Mouse (Mus musculus) thymus, postnatal 10 days (tissue): Measurements from ENCODE around the gene Rrh.
"Not testable (repeated sequence)": the region's sequence is repeated elsewhere in the genome, so short reads cannot be mapped to it uniquely, and the experiment has no call there.

Experiments
- DNase-seq, 2 experiments: peaks; one replicate each; pipeline ENCODE4 v3.0.0; 2021; ENCODE audit warnings: low spot score in 2 of 2

The Rrh gene

GRCm38 (mm10) chr3:129782746-129783145, 39.6 kb downstream of the Rrh start:
- DNase-seq = no peak

- DNase-seq = no peak
Measured at GRCm38 (mm10) chr3:129781435-129781834, 41.0 kb downstream of the Rrh start.

GRCm38 (mm10) chr3:129771210-129771609, 51.2 kb downstream of the Rrh start:
- DNase-seq = no peak

GRCm38 (mm10) chr3:129766971-129767794, 55.2 kb downstream of the Rrh start:
- DNase-seq = no peak

GRCm38 (mm10) chr3:129766106-129766505, 56.3 kb downstream of the Rrh start:
- no peak for DNase-seq

- not testable (repeated sequence) for DNase-seq
Measured at GRCm38 (mm10) chr3:129757599-129757998, 64.8 kb downstream of the Rrh start.

- no peak for DNase-seq
Measured at GRCm38 (mm10) chr3:129754650-129755604, 67.5 kb downstream of the Rrh start, which contains the start of gene Egf. TSS of gene Egf (minus strand) at chr3:129755316.
